Mouse (Mus musculus): ENCODE data around the gene Arid1b. TPM values are rescaled to one million over a fixed set of nuclear protein-coding genes. Genes with fewer than 3 reads are reported as not detected.

Gene Arid1b
- polyA plus RNA-seq, 1 experiment from 2014 or later, result 10.5 TPM

GRCm38 (mm10) chr17:5305783-5306477 is 311.8 kb downstream of the Arid1b start:
- Histone ChIP-seq H3K4me3 (replicated peaks; ENCODE audit: low read length) (no peak overlapping the region), H3K9me3 (replicated peaks; ENCODE audit: control insufficient read depth, low read length) (no peaks in the 10 kb centered on the region), H3K36me3 (ENCODE audit: control insufficient read depth, insufficient read depth, low read length) (no peaks in the 10 kb centered on the region; the same call in 1 of the 2 replicates), H3K4me2 (ENCODE audit: low read depth, low read length) (no peak overlapping the region), H3K9ac (ENCODE audit: low read length) (no peak overlapping the region), H3K27ac (ENCODE audit: low read length) (no peak overlapping the region), H3K4me1 (ENCODE audit: control insufficient read depth, insufficient read depth, low read length) (peaks cover 14% of the 10 kb centered on the region), H3K27me3 (ENCODE audit: control insufficient read depth, insufficient read depth, low read length) (no peaks in the 10 kb centered on the region)
- WGBS, result 65% methylated on average over 10 of the region's 10 CpGs
- no peak for ATAC-seq (ENCODE audit: insufficient read depth, low FRiP score)

GRCm38 (mm10) chr17:5309930-5310329 is 315.8 kb downstream of the Arid1b start:
- 24% methylated on average over 5 of the region's 5 CpGs for WGBS
- peak overlapping the region; percentile 49; the same call in 1 of the 2 replicates for H3K27ac ChIP-seq (ENCODE audit: low read length)
- peak; percentile 72; the same call in 1 of the 2 replicates for ATAC-seq (ENCODE audit: insufficient read depth, low FRiP score)
- no peaks in the 10 kb centered on the region for H3K9me3 ChIP-seq (replicated peaks; ENCODE audit: control insufficient read depth, low read length)
- peaks cover 24% of the 10 kb centered on the region for H3K4me1 ChIP-seq (ENCODE audit: control insufficient read depth, insufficient read depth, low read length)
- H3K9ac ChIP-seq (ENCODE audit: low read length), result no peak overlapping the region
- H3K4me3 ChIP-seq (replicated peaks; ENCODE audit: low read length), result no peak overlapping the region
- no peak overlapping the region for H3K4me2 ChIP-seq (ENCODE audit: low read depth, low read length)
- H3K27me3 ChIP-seq (ENCODE audit: control insufficient read depth, insufficient read depth, low read length), result no peaks in the 10 kb centered on the region
- peaks cover 3% of the 10 kb centered on the region; the same call in 1 of the 2 replicates for H3K36me3 ChIP-seq (ENCODE audit: control insufficient read depth, insufficient read depth, low read length)

GRCm38 (mm10) chr17:5310425-5310888 is 316.3 kb downstream of the Arid1b start:
- Histone ChIP-seq H3K4me3 (replicated peaks; ENCODE audit: low read length) (no peak overlapping the region), H3K4me1 (ENCODE audit: control insufficient read depth, insufficient read depth, low read length) (peaks cover 24% of the 10 kb centered on the region), H3K9me3 (replicated peaks; ENCODE audit: control insufficient read depth, low read length) (no peaks in the 10 kb centered on the region), H3K27ac (ENCODE audit: low read length) (peak overlapping the region; percentile 69), H3K27me3 (ENCODE audit: control insufficient read depth, insufficient read depth, low read length) (no peaks in the 10 kb centered on the region), H3K36me3 (ENCODE audit: control insufficient read depth, insufficient read depth, low read length) (peaks cover 3% of the 10 kb centered on the region; the same call in 1 of the 2 replicates), H3K9ac (ENCODE audit: low read length) (no peak overlapping the region; the same call in 1 of the 2 replicates), H3K4me2 (ENCODE audit: low read depth, low read length) (no peak overlapping the region)
- WGBS, result 68% methylated on average over 11 of the region's 11 CpGs
- ATAC-seq (ENCODE audit: insufficient read depth, low FRiP score), result no peak

- no peak for ATAC-seq (ENCODE audit: insufficient read depth, low FRiP score)
- no peak overlapping the region for H3K4me2 ChIP-seq (ENCODE audit: low read depth, low read length)
- H3K9me3 ChIP-seq (replicated peaks; ENCODE audit: control insufficient read depth, low read length), result no peaks in the 10 kb centered on the region
- no peak overlapping the region for H3K4me3 ChIP-seq (replicated peaks; ENCODE audit: low read length)
- H3K4me1 ChIP-seq (ENCODE audit: control insufficient read depth, insufficient read depth, low read length), result peaks cover 21% of the 10 kb centered on the region
- 78% methylated on average over 7 of the region's 7 CpGs for WGBS
- no peak overlapping the region for H3K9ac ChIP-seq (ENCODE audit: low read length)
- peak overlapping the region; percentile 69 for H3K27ac ChIP-seq (ENCODE audit: low read length)
- H3K27me3 ChIP-seq (ENCODE audit: control insufficient read depth, insufficient read depth, low read length), result no peaks in the 10 kb centered on the region
- peaks cover 3% of the 10 kb centered on the region; the same call in 1 of the 2 replicates for H3K36me3 ChIP-seq (ENCODE audit: control insufficient read depth, insufficient read depth, low read length)
These were observed 316.9 kb downstream of the Arid1b start for GRCm38 (mm10) chr17:5311062-5311461.

- 80% methylated on average over 5 of the region's 5 CpGs for WGBS
- Histone ChIP-seq H3K27me3 (ENCODE audit: control insufficient read depth, insufficient read depth, low read length) (no peaks in the 10 kb centered on the region), H3K4me1 (ENCODE audit: control insufficient read depth, insufficient read depth, low read length) (peaks cover 21% of the 10 kb centered on the region), H3K4me2 (ENCODE audit: low read depth, low read length) (no peak overlapping the region), H3K4me3 (replicated peaks; ENCODE audit: low read length) (no peak overlapping the region), H3K9me3 (replicated peaks; ENCODE audit: control insufficient read depth, low read length) (no peaks in the 10 kb centered on the region), H3K36me3 (ENCODE audit: control insufficient read depth, insufficient read depth, low read length) (peaks cover 3% of the 10 kb centered on the region; the same call in 1 of the 2 replicates), H3K9ac (ENCODE audit: low read length) (no peak overlapping the region), H3K27ac (ENCODE audit: low read length) (no peak overlapping the region)
- no peak for ATAC-seq (ENCODE audit: insufficient read depth, low FRiP score)
These were observed 318.2 kb downstream of the Arid1b start for GRCm38 (mm10) chr17:5312307-5312706.

- no peak overlapping the region for H3K4me3 ChIP-seq (replicated peaks; ENCODE audit: low read length)
- no peak overlapping the region for H3K27ac ChIP-seq (ENCODE audit: low read length)
- H3K9ac ChIP-seq (ENCODE audit: low read length), result no peak overlapping the region
- H3K36me3 ChIP-seq (ENCODE audit: control insufficient read depth, insufficient read depth, low read length), result peaks cover 7% of the 10 kb centered on the region; the same call in 1 of the 2 replicates
- peaks cover 20% of the 10 kb centered on the region for H3K4me1 ChIP-seq (ENCODE audit: control insufficient read depth, insufficient read depth, low read length)
- no peak overlapping the region for H3K4me2 ChIP-seq (ENCODE audit: low read depth, low read length)
- H3K9me3 ChIP-seq (replicated peaks; ENCODE audit: control insufficient read depth, low read length), result no peaks in the 10 kb centered on the region
- no peak for ATAC-seq (ENCODE audit: insufficient read depth, low FRiP score)
- no peaks in the 10 kb centered on the region for H3K27me3 ChIP-seq (ENCODE audit: control insufficient read depth, insufficient read depth, low read length)
- 66% methylated on average over 7 of the region's 7 CpGs for WGBS
These were observed 320.6 kb downstream of the Arid1b start for GRCm38 (mm10) chr17:5314735-5315134.

GRCm38 (mm10) chr17:5316489-5316888 is 322.4 kb downstream of the Arid1b start:
- no peaks in the 10 kb centered on the region for H3K9me3 ChIP-seq (replicated peaks; ENCODE audit: control insufficient read depth, low read length)
- H3K27ac ChIP-seq (ENCODE audit: low read length), result no peak overlapping the region
- 80% methylated on average over 7 of the region's 7 CpGs for WGBS
- H3K4me1 ChIP-seq (ENCODE audit: control insufficient read depth, insufficient read depth, low read length), result peaks cover 8% of the 10 kb centered on the region
- no peak overlapping the region for H3K9ac ChIP-seq (ENCODE audit: low read length)
- H3K4me2 ChIP-seq (ENCODE audit: low read depth, low read length), result no peak overlapping the region
- no peaks in the 10 kb centered on the region for H3K27me3 ChIP-seq (ENCODE audit: control insufficient read depth, insufficient read depth, low read length)
- ATAC-seq (ENCODE audit: insufficient read depth, low FRiP score), result no peak
- no peak overlapping the region for H3K4me3 ChIP-seq (replicated peaks; ENCODE audit: low read length)
- peaks cover 8% of the 10 kb centered on the region; the same call in 1 of the 2 replicates for H3K36me3 ChIP-seq (ENCODE audit: control insufficient read depth, insufficient read depth, low read length)

- Histone ChIP-seq H3K4me3 (replicated peaks; ENCODE audit: low read length) (no peak overlapping the region), H3K4me2 (ENCODE audit: low read depth, low read length) (no peak overlapping the region), H3K36me3 (ENCODE audit: control insufficient read depth, insufficient read depth, low read length) (peaks cover 12% of the 10 kb centered on the region; the same call in 1 of the 2 replicates), H3K9me3 (replicated peaks; ENCODE audit: control insufficient read depth, low read length) (no peaks in the 10 kb centered on the region), H3K4me1 (ENCODE audit: control insufficient read depth, insufficient read depth, low read length) (peaks cover 42% of the 10 kb centered on the region), H3K9ac (ENCODE audit: low read length) (no peak overlapping the region), H3K27ac (ENCODE audit: low read length) (no peak overlapping the region), H3K27me3 (ENCODE audit: control insufficient read depth, insufficient read depth, low read length) (no peaks in the 10 kb centered on the region)
- ATAC-seq (ENCODE audit: insufficient read depth, low FRiP score), result peak; percentile 38; the same call in 1 of the 2 replicates
- WGBS, result 63% methylated on average over 8 of the region's 8 CpGs
These were observed 327.6 kb downstream of the Arid1b start for GRCm38 (mm10) chr17:5321589-5322225.

- no peaks in the 10 kb centered on the region for H3K27me3 ChIP-seq (ENCODE audit: control insufficient read depth, insufficient read depth, low read length)
- H3K4me2 ChIP-seq (ENCODE audit: low read depth, low read length), result no peak overlapping the region
- H3K9ac ChIP-seq (ENCODE audit: low read length), result 0 out of 2 replicates have a peak overlapping the region, but pooled peaks have one; percentile 6
- WGBS, result 80% methylated on average over 9 of the region's 9 CpGs
- no peak for ATAC-seq (ENCODE audit: insufficient read depth, low FRiP score)
- H3K9me3 ChIP-seq (replicated peaks; ENCODE audit: control insufficient read depth, low read length), result no peaks in the 10 kb centered on the region
- 0 out of 2 replicates have a peak, but pooled peaks cover 12% of the 10 kb centered on the region for H3K36me3 ChIP-seq (ENCODE audit: control insufficient read depth, insufficient read depth, low read length)
- H3K4me1 ChIP-seq (ENCODE audit: control insufficient read depth, insufficient read depth, low read length), result peaks cover 42% of the 10 kb centered on the region
- H3K4me3 ChIP-seq (replicated peaks; ENCODE audit: low read length), result no peak overlapping the region
- no peak overlapping the region for H3K27ac ChIP-seq (ENCODE audit: low read length)
These were observed 328.5 kb downstream of the Arid1b start for GRCm38 (mm10) chr17:5322594-5322993.
